Mouse (Mus musculus) adipocyte (in vitro differentiated cells): ENCODE measurements around the gene Acot7.

Experiments used
- DNase-seq: peaks from one replicate; pipeline ENCODE4 v3.0.0-alpha.2; 2016; ENCODE audit warnings: low spot score

Gene Acot7

GRCm38 (mm10) chr4:152273621-152274236, 95.8 kb downstream of the Acot7 start, which contains the start of gene Gpr153:
Gene Gpr153 (plus strand): TSS chr4:152274232.
- DNase-seq, result no peak

- DNase-seq, result no peak
Observed at GRCm38 (mm10) chr4:152274681-152275131, 96.8 kb downstream of the Acot7 start.

GRCm38 (mm10) chr4:152276389-152277347, 98.7 kb downstream of the Acot7 start:
- DNase-seq, result no peak

- no peak for DNase-seq
Observed at GRCm38 (mm10) chr4:152277916-152278315, 100.0 kb downstream of the Acot7 start.

GRCm38 (mm10) chr4:152278986-152279385, 101.1 kb downstream of the Acot7 start:
- no peak for DNase-seq

- DNase-seq, result no peak
Observed at GRCm38 (mm10) chr4:152281601-152282000, 103.7 kb downstream of the Acot7 start.

- no peak for DNase-seq
Observed at GRCm38 (mm10) chr4:152282721-152283120, 104.8 kb downstream of the Acot7 start.

GRCm38 (mm10) chr4:152283186-152283950, 105.4 kb downstream of the Acot7 start:
- DNase-seq, result no peak

- peak; percentile 79 for DNase-seq
Observed at GRCm38 (mm10) chr4:152285505-152285904, 107.6 kb downstream of the Acot7 start.

GRCm38 (mm10) chr4:152286183-152286582, 108.2 kb downstream of the Acot7 start:
- no peak for DNase-seq

- no peak for DNase-seq
Observed at GRCm38 (mm10) chr4:152286887-152287286, 109.0 kb downstream of the Acot7 start.

GRCm38 (mm10) chr4:152287317-152288120, 109.6 kb downstream of the Acot7 start:
- no peak for DNase-seq

GRCm38 (mm10) chr4:152288398-152288945, 110.5 kb downstream of the Acot7 start:
- no peak for DNase-seq

- no peak for DNase-seq
Observed at GRCm38 (mm10) chr4:152290385-152290784, 112.5 kb downstream of the Acot7 start.

- no peak for DNase-seq
Observed at GRCm38 (mm10) chr4:152290991-152291390, 113.1 kb downstream of the Acot7 start.

- DNase-seq, result no peak
Observed at GRCm38 (mm10) chr4:152291562-152291961, 113.6 kb downstream of the Acot7 start, which contains the start of gene Hes3. Gene Hes3 (minus strand): TSS chr4:152291662.

- DNase-seq, result peak; percentile 39
Observed at GRCm38 (mm10) chr4:152292102-152292765, 114.3 kb downstream of the Acot7 start.

- no peak for DNase-seq
Observed at GRCm38 (mm10) chr4:152294188-152294929, 116.4 kb downstream of the Acot7 start.

- no peak for DNase-seq
Observed at GRCm38 (mm10) chr4:152295916-152296315, 118.0 kb downstream of the Acot7 start.

GRCm38 (mm10) chr4:152296371-152296770, 118.4 kb downstream of the Acot7 start:
- no peak for DNase-seq
